Mouse (Mus musculus) liver, embryonic 13.5 days (tissue): ENCODE results near the gene C3ar1. TPM values are rescaled to one million over a fixed set of nuclear protein-coding genes. Genes with fewer than 3 reads are reported as not detected.

ENCODE experiments used
- ATAC-seq: fragments of 200-750 bp; cut with Nextera tagmentation; 2 replicates; pipeline ENCODE4 v1.8.0; 2017; ENCODE audit warnings: low read depth, mild to moderate bottlenecking, moderate number of reproducible peaks, moderate library complexity
- DNase-seq: peaks from one replicate; pipeline ENCODE4 v3.0.0; 2022
- H3K27ac ChIP-seq: fragments of 300-500 bp; sonication (generic); 2 replicates; pipeline ENCODE4 v1.5.1; 2015; ENCODE audit warnings: moderate library complexity, mild to moderate bottlenecking, inconsistent platforms
- H3K27me3 ChIP-seq: fragments of 300-500 bp; sonication (generic); 2 replicates; pipeline ENCODE4 v1.6.1; 2015; ENCODE audit warnings: mild to moderate bottlenecking, inconsistent platforms
- H3K36me3 ChIP-seq: fragments of 300-500 bp; sonication (generic); 2 replicates; pipeline ENCODE4 v1.6.1; 2015; ENCODE audit warnings: mild to moderate bottlenecking, inconsistent platforms
- H3K4me1 ChIP-seq: fragments of 300-500 bp; sonication (generic); replicated peaks from 2 replicates; pipeline ENCODE4 v1.6.1; 2015; ENCODE audit warnings: inconsistent platforms
- H3K4me2 ChIP-seq: fragments of 300-500 bp; sonication (generic); 2 replicates; pipeline ENCODE4 v1.6.1; 2015; ENCODE audit warnings: inconsistent platforms, mild to moderate bottlenecking, moderate library complexity
- H3K4me3 ChIP-seq: fragments of 300-500 bp; sonication (generic); replicated peaks from 2 replicates; pipeline ENCODE4 v1.5.1; 2015; ENCODE audit warnings: mild to moderate bottlenecking, inconsistent platforms
- H3K9ac ChIP-seq: fragments of 300-500 bp; sonication (generic); 2 replicates; pipeline ENCODE4 v1.6.1; 2015; ENCODE audit warnings: mild to moderate bottlenecking, inconsistent platforms
- H3K9me3 ChIP-seq: fragments of 300-500 bp; sonication (generic); replicated peaks from 2 replicates; pipeline ENCODE4 v1.6.1; 2016; ENCODE audit warnings: inconsistent platforms
- WGBS: fragments of 180-500 bp; shearing (Covaris S2); methylation state at CpG from one replicate; pipeline ENCODE4 v1.1.7; 2015; ENCODE audit not compliant: insufficient replicate concordance; 5-methylcytosine and 5-hydroxymethylcytosine counted together
- polyA plus RNA-seq: library from polyadenylated mRNA; unstranded; fragments of >200 nt; fragmentation: Nextera tagmentation; extraction: Ambion mirVana; gene quantifications from 2 replicates; pipeline ENCODE4 v1.2.1, GENCODE M21; 2015

Gene C3ar1
- polyA plus RNA-seq, 1 experiment from 2014 or later = 1.1 TPM

- H3K4me3 ChIP-seq = no peak overlapping the region
- no peak overlapping the region for H3K4me2 ChIP-seq
- no peak overlapping the region for H3K9ac ChIP-seq
- peaks cover 4% of the 10 kb centered on the region for H3K4me1 ChIP-seq
- no peak overlapping the region for H3K27ac ChIP-seq
- ATAC-seq = no peak
- H3K9me3 ChIP-seq = no peaks in the 10 kb centered on the region
- no peak for DNase-seq
- 62% methylated on average over 11 of the region's 11 CpGs for WGBS
- no peaks in the 10 kb centered on the region for H3K36me3 ChIP-seq
- H3K27me3 ChIP-seq = no peaks in the 10 kb centered on the region
Observed at GRCm38 (mm10) chr6:122869846-122870245, 13.9 kb upstream of the C3ar1 start.

GRCm38 (mm10) chr6:122867914-122868313 is 12.0 kb upstream of the C3ar1 start:
- Histone ChIP-seq H3K9ac (no peak overlapping the region), H3K36me3 (no peaks in the 10 kb centered on the region), H3K4me1 (no peaks in the 10 kb centered on the region), H3K27me3 (no peaks in the 10 kb centered on the region), H3K4me3 (no peak overlapping the region), H3K4me2 (no peak overlapping the region), H3K27ac (no peak overlapping the region), H3K9me3 (no peaks in the 10 kb centered on the region)
- DNase-seq (no peak), ATAC-seq (no peak)
- 61% methylated on average over 4 of the region's 4 CpGs for WGBS

GRCm38 (mm10) chr6:122862871-122863270 is 6.9 kb upstream of the C3ar1 start:
- DNase-seq = no peak
- H3K27me3 ChIP-seq = no peaks in the 10 kb centered on the region
- H3K4me3 ChIP-seq = no peak overlapping the region
- no peaks in the 10 kb centered on the region for H3K4me1 ChIP-seq
- no peak for ATAC-seq
- WGBS = 58% methylated on average over 1 of the region's 1 CpGs
- H3K4me2 ChIP-seq = no peak overlapping the region
- no peaks in the 10 kb centered on the region for H3K36me3 ChIP-seq
- H3K9me3 ChIP-seq = peaks cover 17% of the 10 kb centered on the region
- no peak overlapping the region for H3K27ac ChIP-seq
- no peak overlapping the region for H3K9ac ChIP-seq

- H3K4me3 ChIP-seq = no peak overlapping the region
- H3K4me2 ChIP-seq = no peak overlapping the region
- no peak for ATAC-seq
- 63% methylated on average over 6 of the region's 6 CpGs for WGBS
- no peak for DNase-seq
- no peaks in the 10 kb centered on the region for H3K27me3 ChIP-seq
- no peaks in the 10 kb centered on the region for H3K36me3 ChIP-seq
- H3K27ac ChIP-seq = no peak overlapping the region
- H3K4me1 ChIP-seq = no peaks in the 10 kb centered on the region
- no peak overlapping the region for H3K9ac ChIP-seq
- peaks cover 17% of the 10 kb centered on the region for H3K9me3 ChIP-seq
Observed at GRCm38 (mm10) chr6:122862434-122862833, 6.5 kb upstream of the C3ar1 start.

GRCm38 (mm10) chr6:122854552-122854951 is 1.4 kb downstream of the C3ar1 start:
- Histone ChIP-seq H3K9me3 (no peaks in the 10 kb centered on the region), H3K27me3 (no peaks in the 10 kb centered on the region), H3K4me3 (no peak overlapping the region), H3K9ac (no peak overlapping the region), H3K27ac (no peak overlapping the region), H3K4me2 (no peak overlapping the region), H3K36me3 (no peaks in the 10 kb centered on the region), H3K4me1 (peaks cover 7% of the 10 kb centered on the region)
- ATAC-seq = no peak
- WGBS = 70% methylated on average over 12 of the region's 12 CpGs
- DNase-seq = no peak

GRCm38 (mm10) chr6:122852696-122853095 is 3.3 kb downstream of the C3ar1 start:
- Histone ChIP-seq H3K9me3 (no peaks in the 10 kb centered on the region), H3K4me3 (no peak overlapping the region), H3K27me3 (no peaks in the 10 kb centered on the region), H3K36me3 (no peaks in the 10 kb centered on the region), H3K9ac (no peak overlapping the region), H3K4me2 (no peak overlapping the region), H3K4me1 (peaks cover 7% of the 10 kb centered on the region), H3K27ac (no peak overlapping the region)
- ATAC-seq (no peak), DNase-seq (no peak)
- 41% methylated on average over 2 of the region's 2 CpGs for WGBS

- ATAC-seq = no peak
- 76% methylated on average over 6 of the region's 6 CpGs for WGBS
Observed at GRCm38 (mm10) chr6:122843759-122844158, 12.2 kb downstream of the C3ar1 start.

GRCm38 (mm10) chr6:122837539-122837938 is 18.4 kb downstream of the C3ar1 start:
- Histone ChIP-seq H3K4me1 (no peaks in the 10 kb centered on the region), H3K4me3 (no peak overlapping the region), H3K4me2 (no peak overlapping the region), H3K36me3 (peaks cover 71% of the 10 kb centered on the region), H3K27me3 (no peaks in the 10 kb centered on the region), H3K9me3 (no peaks in the 10 kb centered on the region), H3K9ac (no peak overlapping the region), H3K27ac (no peak overlapping the region)
- 72% methylated on average over 5 of the region's 5 CpGs for WGBS
- DNase-seq = no peak
- no peak for ATAC-seq

More at GRCm38 (mm10) chr6:122843759-122844158, 12.2 kb downstream of the C3ar1 start:
- H3K4me3 ChIP-seq = no peak overlapping the region
- H3K4me1 ChIP-seq = no peaks in the 10 kb centered on the region
- peaks cover 50% of the 10 kb centered on the region for H3K36me3 ChIP-seq
- no peak overlapping the region for H3K27ac ChIP-seq
- no peaks in the 10 kb centered on the region for H3K9me3 ChIP-seq
- no peaks in the 10 kb centered on the region for H3K27me3 ChIP-seq
- H3K9ac ChIP-seq = no peak overlapping the region
- no peak for DNase-seq
- no peak overlapping the region for H3K4me2 ChIP-seq

- H3K27ac ChIP-seq = no peak overlapping the region
- no peak for DNase-seq
- no peak overlapping the region for H3K4me2 ChIP-seq
- H3K27me3 ChIP-seq = no peaks in the 10 kb centered on the region
- H3K4me1 ChIP-seq = no peaks in the 10 kb centered on the region
- no peak overlapping the region for H3K9ac ChIP-seq
- no peaks in the 10 kb centered on the region for H3K9me3 ChIP-seq
- H3K4me3 ChIP-seq = no peak overlapping the region
- 86% methylated on average over 3 of the region's 3 CpGs for WGBS
- ATAC-seq = no peak
- H3K36me3 ChIP-seq = peaks cover 71% of the 10 kb centered on the region
Observed at GRCm38 (mm10) chr6:122836974-122837373, 19.0 kb downstream of the C3ar1 start.

GRCm38 (mm10) chr6:122834365-122834764 is 21.6 kb downstream of the C3ar1 start:
- Histone ChIP-seq H3K36me3 (peaks cover 54% of the 10 kb centered on the region), H3K4me3 (no peak overlapping the region), H3K9ac (no peak overlapping the region), H3K4me2 (no peak overlapping the region), H3K27ac (no peak overlapping the region), H3K9me3 (no peaks in the 10 kb centered on the region), H3K27me3 (no peaks in the 10 kb centered on the region), H3K4me1 (no peaks in the 10 kb centered on the region)
- 53% methylated on average over 4 of the region's 4 CpGs for WGBS
- DNase-seq (no peak), ATAC-seq (0 out of 2 replicates have a peak, but pooled peaks have one; percentile 45)

- Histone ChIP-seq H3K4me3 (no peak overlapping the region), H3K9me3 (no peaks in the 10 kb centered on the region), H3K27me3 (no peaks in the 10 kb centered on the region), H3K4me2 (no peak overlapping the region), H3K4me1 (peaks cover 6% of the 10 kb centered on the region), H3K27ac (no peak overlapping the region), H3K9ac (no peak overlapping the region), H3K36me3 (peaks cover 51% of the 10 kb centered on the region)
- ATAC-seq (no peak), DNase-seq (no peak)
- 73% methylated on average over 7 of the region's 7 CpGs for WGBS
Observed at GRCm38 (mm10) chr6:122832880-122833279, 23.1 kb downstream of the C3ar1 start.

- ATAC-seq (peak; percentile 13; the same call in 1 of the 2 replicates), DNase-seq (peak; percentile 52)
- Histone ChIP-seq H3K9ac (no peak overlapping the region), H3K4me2 (no peak overlapping the region), H3K27me3 (no peaks in the 10 kb centered on the region), H3K9me3 (no peaks in the 10 kb centered on the region), H3K36me3 (peaks cover 21% of the 10 kb centered on the region), H3K27ac (no peak overlapping the region), H3K4me1 (peaks cover 46% of the 10 kb centered on the region), H3K4me3 (no peak overlapping the region)
- 44% methylated on average over 13 of the region's 13 CpGs for WGBS
Observed at GRCm38 (mm10) chr6:122828086-122828485, 27.9 kb downstream of the C3ar1 start.
